Mouse (Mus musculus) limb, embryonic 14.5 days (tissue): Measurements from ENCODE around the gene Ptgdr. TPM values are rescaled to one million over a fixed set of nuclear protein-coding genes. Genes with fewer than 3 reads are reported as not detected.
"Not testable (repeated sequence)": the region's sequence is repeated elsewhere in the genome, so short reads cannot be mapped to it uniquely, and the experiment has no call there.

Source experiments
- ATAC-seq: fragments of 200-750 bp; cut with Nextera tagmentation; 2 replicates; pipeline ENCODE4 v1.8.0; 2017; ENCODE audit warnings: low read depth, moderate number of reproducible peaks, moderate TSS enrichment; ENCODE audit not compliant: low FRiP score
- DNase-seq: peaks from one replicate; pipeline ENCODE4 v3.0.0-alpha.2; 2015; ENCODE audit warnings: low spot score
- H3K27ac ChIP-seq: fragments of 300-500 bp; sonication (generic); replicated peaks from 2 replicates; pipeline ENCODE4 v1.5.1; 2014; ENCODE audit warnings: low read depth, mild to moderate bottlenecking, low read length, moderate library complexity, mixed read lengths
- H3K27me3 ChIP-seq: fragments of 300-500 bp; sonication (generic); 2 replicates; pipeline ENCODE4 v1.6.1; 2014; ENCODE audit warnings: low read length, mixed read lengths; ENCODE audit not compliant: control insufficient read depth, insufficient read depth
- H3K36me3 ChIP-seq: fragments of 300-500 bp; sonication (generic); 2 replicates; pipeline ENCODE4 v1.6.1; 2014; ENCODE audit warnings: mild to moderate bottlenecking, low read length, moderate library complexity, mixed read lengths; ENCODE audit not compliant: control insufficient read depth, insufficient read depth
- H3K4me1 ChIP-seq: fragments of 300-500 bp; sonication (generic); 2 replicates; pipeline ENCODE4 v1.6.1; 2014; ENCODE audit warnings: antibody characterized with exemption, low read length, mixed read lengths; ENCODE audit not compliant: control insufficient read depth, insufficient read depth
- H3K4me2 ChIP-seq: fragments of 300-500 bp; sonication (generic); replicated peaks from 2 replicates; pipeline ENCODE4 v1.6.1; 2014; ENCODE audit warnings: low read depth, mild to moderate bottlenecking, low read length, moderate library complexity; ENCODE audit not compliant: severe bottlenecking
- H3K4me3 ChIP-seq: fragments of 300-500 bp; sonication (generic); replicated peaks from 2 replicates; pipeline ENCODE4 v1.5.1; 2014; ENCODE audit warnings: low read length
- H3K9ac ChIP-seq: fragments of 300-500 bp; sonication (generic); 2 replicates; pipeline ENCODE4 v1.6.1; 2014; ENCODE audit warnings: mild to moderate bottlenecking, low read depth, low read length, moderate library complexity; ENCODE audit not compliant: severe bottlenecking
- H3K9me3 ChIP-seq: fragments of 300-500 bp; sonication (generic); 2 replicates; pipeline ENCODE4 v1.6.1; 2016; ENCODE audit warnings: low read length; ENCODE audit not compliant: control insufficient read depth
- POLR2A ChIP-seq: fragments of 200-500 bp; IDR thresholded peaks from 2 replicates; pipeline ENCODE4 v1.8.0; 2012; ENCODE audit warnings: inconsistent platforms, mild to moderate bottlenecking, moderate library complexity, borderline replicate concordance; ENCODE audit not compliant: insufficient read depth, insufficient read length; ENCODE audit errors: extremely low read depth
- WGBS: fragments of 180-500 bp; shearing (Covaris S2); extraction: QIAGEN DNeasy Blood & Tissue Kit; methylation state at CpG from one replicate; pipeline ENCODE4 v1.1.7; 2014; 5-methylcytosine and 5-hydroxymethylcytosine counted together
- polyA plus RNA-seq, 2 experiments: library from polyadenylated mRNA; depleted of rRNA in 1 of 2; stranded (reverse) in 1 of 2; unstranded in 1 of 2; fragments of >200 nt; fragmentation: Nextera tagmentation in 1 of 2; extraction: Ambion mirVana in 1 of 2; gene quantifications; 2 replicates each; pipeline versions ENCODE4 v1.2.1 to v1.2.3; 2012 to 2014

Gene Ptgdr
- polyA plus RNA-seq, 2 experiments = 0.10 to 0.25 TPM

- 70% methylated on average over 6 of the region's 6 CpGs for WGBS
- ATAC-seq = no peak
- no peak overlapping the region for H3K27ac ChIP-seq
These were observed 10.5 kb upstream of the Ptgdr start for GRCm38 (mm10) chr14:44869686-44870085.

DNA sequence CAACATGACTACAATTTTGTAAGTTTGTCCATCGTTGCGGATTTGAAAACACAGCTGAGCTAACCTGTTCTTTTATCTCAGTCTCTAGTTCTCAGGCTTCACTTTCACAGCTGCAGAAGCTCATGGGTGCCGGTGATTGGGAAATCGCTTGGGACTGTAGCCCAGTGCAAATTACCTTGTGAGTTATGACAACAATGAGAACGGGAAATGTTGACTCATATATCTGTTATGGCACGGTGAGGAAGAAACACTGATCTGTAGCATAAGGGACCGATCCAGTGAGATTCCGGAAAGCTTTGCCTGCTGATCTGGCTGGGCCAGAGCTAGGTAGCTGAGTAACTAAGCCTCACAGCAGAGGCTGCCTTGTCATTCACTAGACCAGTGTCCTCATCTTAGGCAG lies 6.5 kb upstream of the Ptgdr start:
- Histone ChIP-seq H3K9me3 (no peaks in the 10 kb centered on the region), H3K4me1 (peaks cover 9% of the 10 kb centered on the region), H3K4me2 (no peak overlapping the region), H3K9ac (no peak overlapping the region), H3K27me3 (no peaks in the 10 kb centered on the region), H3K27ac (no peak overlapping the region), H3K4me3 (no peak overlapping the region), H3K36me3 (no peaks in the 10 kb centered on the region)
- DNase-seq (no peak), ATAC-seq (no peak)
- no peak for TF ChIP-seq POLR2A
- WGBS = 70% methylated on average over 8 of the region's 8 CpGs

More at GRCm38 (mm10) chr14:44869686-44870085, 10.5 kb upstream of the Ptgdr start:
- Histone ChIP-seq H3K4me3 (no peak overlapping the region), H3K9ac (no peak overlapping the region), H3K27me3 (no peaks in the 10 kb centered on the region), H3K4me2 (no peak overlapping the region), H3K36me3 (no peaks in the 10 kb centered on the region), H3K9me3 (no peaks in the 10 kb centered on the region), H3K4me1 (no peaks in the 10 kb centered on the region)
- DNase-seq = no peak
- no peak for TF ChIP-seq POLR2A

DNA sequence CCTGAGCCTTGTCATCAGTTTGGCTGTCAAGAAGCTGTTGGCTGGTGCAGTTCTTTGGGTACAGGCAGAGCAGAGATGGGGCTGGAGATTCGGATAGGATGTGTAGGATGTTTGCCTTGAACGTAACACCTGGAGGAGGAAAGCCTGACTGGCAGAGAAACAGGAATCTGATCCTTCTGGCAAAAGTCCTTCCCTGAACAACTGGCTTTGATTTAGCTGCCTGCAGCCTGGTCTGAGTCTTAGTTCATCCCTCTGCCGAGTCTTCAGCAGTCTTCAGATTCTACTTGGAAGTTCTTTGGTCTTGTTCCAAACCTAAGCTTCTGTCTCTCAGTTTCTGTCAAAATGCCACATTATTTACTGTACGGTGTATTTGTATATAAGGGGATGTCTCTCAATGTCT lies 3.9 kb upstream of the Ptgdr start:
- WGBS = 5% methylated on average over 4 of the region's 4 CpGs
- peaks cover 9% of the 10 kb centered on the region for H3K4me1 ChIP-seq
- peak overlapping the region; percentile 43 for H3K27ac ChIP-seq
- 0 out of 2 replicates have a peak, but pooled peaks cover 13% of the 10 kb centered on the region for H3K27me3 ChIP-seq
- H3K4me2 ChIP-seq = peak overlapping the region; percentile 27; the same call in 1 of the 2 replicates
- no peaks in the 10 kb centered on the region for H3K36me3 ChIP-seq
- H3K9ac ChIP-seq = no peak overlapping the region
- ATAC-seq (peak; percentile 23; the same call in 1 of the 2 replicates), DNase-seq (peak; percentile 75)
- no peaks in the 10 kb centered on the region for H3K9me3 ChIP-seq
- H3K4me3 ChIP-seq = no peak overlapping the region
- TF ChIP-seq POLR2A = no peak

- Histone ChIP-seq H3K9ac (no peak overlapping the region), H3K4me2 (no peak overlapping the region), H3K27me3 (0 out of 2 replicates have a peak, but pooled peaks cover 13% of the 10 kb centered on the region), H3K27ac (no peak overlapping the region), H3K4me1 (peaks cover 9% of the 10 kb centered on the region), H3K9me3 (no peaks in the 10 kb centered on the region), H3K4me3 (no peak overlapping the region), H3K36me3 (no peaks in the 10 kb centered on the region)
- TF ChIP-seq POLR2A = no peak
- ATAC-seq (no peak), DNase-seq (no peak)
- WGBS = 34% methylated on average over 3 of the region's 3 CpGs
These were observed 2.0 kb upstream of the Ptgdr start for GRCm38 (mm10) chr14:44861161-44861560.

DNA sequence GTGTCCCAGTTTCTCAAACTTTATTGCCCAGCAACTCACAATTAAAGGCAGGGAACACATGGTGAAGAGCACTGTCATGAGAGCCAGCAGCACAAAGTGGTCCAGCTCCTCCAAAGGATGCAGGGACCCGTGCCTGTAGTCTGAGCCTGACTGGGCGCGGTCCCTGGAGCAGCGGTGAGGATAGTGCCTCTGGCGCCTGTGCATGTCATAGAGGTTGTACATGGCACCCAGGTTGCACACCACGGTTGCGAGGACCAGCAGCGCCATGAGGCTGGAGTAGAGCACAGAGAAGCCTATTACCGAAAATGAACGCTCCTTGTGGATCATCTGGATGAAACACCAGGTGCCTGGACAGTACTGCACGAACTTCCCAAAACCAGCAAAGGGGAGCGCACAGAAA lies 803 bp downstream of the Ptgdr start:
- Histone ChIP-seq H3K4me3 (peak overlapping the region; percentile 31; the same call in 1 of the 2 replicates), H3K27ac (no peak overlapping the region), H3K9ac (no peak overlapping the region), H3K9me3 (no peaks in the 10 kb centered on the region), H3K36me3 (no peaks in the 10 kb centered on the region), H3K4me1 (0 out of 2 replicates have a peak, but pooled peaks cover 2% of the 10 kb centered on the region), H3K27me3 (0 out of 2 replicates have a peak, but pooled peaks cover 13% of the 10 kb centered on the region), H3K4me2 (peak overlapping the region; percentile 61)
- ATAC-seq = no peak
- WGBS = 11% methylated on average over 12 of the region's 12 CpGs
- no peak for DNase-seq
- no peak for TF ChIP-seq POLR2A

- ATAC-seq = not testable (repeated sequence)
These were observed 8.5 kb downstream of the Ptgdr start for GRCm38 (mm10) chr14:44850637-44851036.

More at GRCm38 (mm10) chr14:44850637-44851036, 8.5 kb downstream of the Ptgdr start:
- 14% methylated on average over 3 of the region's 3 CpGs for WGBS
- H3K4me1 ChIP-seq, DNase-seq, H3K27ac ChIP-seq, H3K9me3 ChIP-seq, H3K4me3 ChIP-seq, H3K36me3 ChIP-seq, H3K4me2 ChIP-seq, H3K9ac ChIP-seq, H3K27me3 ChIP-seq: not testable (repeated sequence)
